Mouse (Mus musculus): ENCODE data around the gene Crat. TPM values are rescaled to one million over a fixed set of nuclear protein-coding genes. Genes with fewer than 3 reads are reported as not detected.

Gene Crat
- polyA plus RNA-seq, 1 experiment from 2014 or later, result 22.0 TPM

GRCm38 (mm10) chr2:30355861-30356260, 59.8 kb downstream of the Crat start:
- Histone ChIP-seq H3K27ac (replicated peaks) (peak overlapping the region; percentile 89), H3K4me2 (replicated peaks; ENCODE audit: low read depth) (no peak overlapping the region), H3K9ac (ENCODE audit: low read length) (no peak overlapping the region), H3K4me3 (ENCODE audit: low read depth, low read length) (no peak overlapping the region), H3K27me3 (ENCODE audit: control insufficient read depth, insufficient read depth, low read length) (no peaks in the 10 kb centered on the region), H3K36me3 (ENCODE audit: control insufficient read depth, insufficient read depth, low read length) (peaks cover 7% of the 10 kb centered on the region; the same call in 1 of the 2 replicates), H3K4me1 (replicated peaks; ENCODE audit: control insufficient read depth, insufficient read depth) (peaks cover 13% of the 10 kb centered on the region), H3K9me3 (ENCODE audit: control insufficient read depth, low read length) (no peaks in the 10 kb centered on the region)
- WGBS, result 30% methylated on average over 4 of the region's 4 CpGs
- peak; percentile 12; the same call in 1 of the 2 replicates for ATAC-seq (ENCODE audit: low FRiP score, low TSS enrichment)
- TF ChIP-seq CTCF (IDR thresholded peaks at IDR 0.05; ENCODE audit: low read depth), result no peak
- no peak for TF ChIP-seq EP300 (optimal IDR thresholded peaks at IDR 0.05)
- DNase-seq (ENCODE audit: low spot score), result peak; percentile 64

GRCm38 (mm10) chr2:30351149-30351548, 64.5 kb downstream of the Crat start:
- peaks cover under 1% of the 10 kb centered on the region; the same call in 1 of the 2 replicates for H3K4me1 ChIP-seq (replicated peaks; ENCODE audit: control insufficient read depth, insufficient read depth)
- DNase-seq (ENCODE audit: low spot score) (no peak), ATAC-seq (ENCODE audit: low FRiP score, low TSS enrichment) (no peak)
- no peak overlapping the region for H3K4me3 ChIP-seq (ENCODE audit: low read depth, low read length)
- H3K36me3 ChIP-seq (ENCODE audit: control insufficient read depth, insufficient read depth, low read length), result peaks cover 13% of the 10 kb centered on the region
- H3K4me2 ChIP-seq (replicated peaks; ENCODE audit: low read depth), result no peak overlapping the region
- H3K27me3 ChIP-seq (ENCODE audit: control insufficient read depth, insufficient read depth, low read length), result no peaks in the 10 kb centered on the region
- 50% methylated on average over 2 of the region's 2 CpGs for WGBS
- no peaks in the 10 kb centered on the region for H3K9me3 ChIP-seq (ENCODE audit: control insufficient read depth, low read length)
- no peak overlapping the region for H3K27ac ChIP-seq (replicated peaks)
- H3K9ac ChIP-seq (ENCODE audit: low read length), result no peak overlapping the region
- TF ChIP-seq EP300 (optimal IDR thresholded peaks at IDR 0.05) (no peak), CTCF (IDR thresholded peaks at IDR 0.05; ENCODE audit: low read depth) (peak; percentile 60)

Small RNAs within 50 kb of the gene (microRNA-seq; reads per million reads assigned to microRNA genes)
- gene Gm47292, result not detected

Other genes with a start within 250 kb of the Crat start
- 35.3 and 41.2 TPM in 2 replicates for gene Endog, start 244.3 kb downstream of the Crat start, polyA plus RNA-seq (2015; fragmentation: Nextera tagmentation; extraction: Ambion mirVana)
- 23.9 and 24.0 TPM in 2 replicates for gene Spout1, start 237.4 kb downstream of the Crat start, polyA plus RNA-seq (2015; fragmentation: Nextera tagmentation; extraction: Ambion mirVana)
- 81.2 and 89.3 TPM in 2 replicates for gene Kyat1, start 210.0 kb downstream of the Crat start, polyA plus RNA-seq (2015; fragmentation: Nextera tagmentation; extraction: Ambion mirVana)
- gene Lrrc8a, start 178.1 kb downstream of the Crat start, polyA plus RNA-seq (2015; fragmentation: Nextera tagmentation; extraction: Ambion mirVana), result 30.3 and 31.7 TPM in 2 replicates
- gene Gm28035, start 175.2 kb downstream of the Crat start, polyA plus RNA-seq (2015; fragmentation: Nextera tagmentation; extraction: Ambion mirVana), result 0.05 and 0.11 TPM in 2 replicates
- 5.8 and 7.1 TPM in 2 replicates for gene Phyhd1, start 149.6 kb downstream of the Crat start, polyA plus RNA-seq (2015; fragmentation: Nextera tagmentation; extraction: Ambion mirVana)
- gene Gm28038, start 134.8 kb downstream of the Crat start, polyA plus RNA-seq (2015; fragmentation: Nextera tagmentation; extraction: Ambion mirVana), result not detected in 2 replicates
- 21.1 and 21.9 TPM in 2 replicates for gene Dolk, start 129.5 kb downstream of the Crat start, polyA plus RNA-seq (2015; fragmentation: Nextera tagmentation; extraction: Ambion mirVana)
- gene Nup188, start 129.4 kb downstream of the Crat start, polyA plus RNA-seq (2015; fragmentation: Nextera tagmentation; extraction: Ambion mirVana), result 8.5 and 9.9 TPM in 2 replicates
- gene Sh3glb2, start 56.5 kb downstream of the Crat start, polyA plus RNA-seq (2015; fragmentation: Nextera tagmentation; extraction: Ambion mirVana), result 84.9 and 102 TPM in 2 replicates
- 16.8 and 17.8 TPM in 2 replicates for gene Miga2, start 51.6 kb downstream of the Crat start, polyA plus RNA-seq (2015; fragmentation: Nextera tagmentation; extraction: Ambion mirVana)
- gene Dolpp1, start 23.6 kb downstream of the Crat start, polyA plus RNA-seq (2015; fragmentation: Nextera tagmentation; extraction: Ambion mirVana), result 29.8 and 32.9 TPM in 2 replicates
- 76.6 and 79.6 TPM in 2 replicates for gene Ptpa, start 226 bp upstream of the Crat start, polyA plus RNA-seq (2015; fragmentation: Nextera tagmentation; extraction: Ambion mirVana)
- gene Ier5l, start 58.4 kb upstream of the Crat start, polyA plus RNA-seq (2015; fragmentation: Nextera tagmentation; extraction: Ambion mirVana), result 1.8 and 4.4 TPM in 2 replicates
- gene Cstad, start 179.2 kb upstream of the Crat start, polyA plus RNA-seq (2015; fragmentation: Nextera tagmentation; extraction: Ambion mirVana), result 0.57 and 0.63 TPM in 2 replicates